Mouse (Mus musculus) right cerebral cortex, adult 2 months (tissue): ENCODE results near the gene Lck.

Experiments
- DNase-seq, 2 experiments: peaks; one replicate each; pipeline ENCODE4 v3.0.0; 2021 to 2022; ENCODE audit warnings: low spot score in 2 of 2

The Lck gene

GRCm38 (mm10) chr4:129573430-129573829 lies at the start of gene Lck:
TSS of gene Lck (minus strand) at chr4:129573641.
- no peak for DNase-seq

- no peak for DNase-seq
Measured at GRCm38 (mm10) chr4:129622803-129623535, 49.5 kb upstream of the Lck start.

GRCm38 (mm10) chr4:129622120-129622802 lies 48.8 kb upstream of the Lck start:
- no peak for DNase-seq

GRCm38 (mm10) chr4:129621283-129621841 lies 47.9 kb upstream of the Lck start:
- no peak for DNase-seq

- no peak for DNase-seq
Measured at GRCm38 (mm10) chr4:129620419-129621282, 47.2 kb upstream of the Lck start.

GRCm38 (mm10) chr4:129618786-129619691 lies 45.6 kb upstream of the Lck start, which contains the start of gene Iqcc:
TSS of gene Iqcc (minus strand) at chr4:129619099.
- peak; percentile 97 for DNase-seq

- no peak for DNase-seq
Measured at GRCm38 (mm10) chr4:129618031-129618430, 44.6 kb upstream of the Lck start.

- DNase-seq, result no peak
Measured at GRCm38 (mm10) chr4:129617121-129617641, 43.7 kb upstream of the Lck start.

GRCm38 (mm10) chr4:129616631-129617030 lies 43.2 kb upstream of the Lck start:
- no peak for DNase-seq

GRCm38 (mm10) chr4:129615801-129616290 lies 42.4 kb upstream of the Lck start:
- DNase-seq, result no peak

GRCm38 (mm10) chr4:129614093-129614492 lies 40.7 kb upstream of the Lck start, which contains the start of gene Dcdc2b:
TSS of gene Dcdc2b (minus strand) at chr4:129614257.
- DNase-seq, result no peak

- DNase-seq, result no peak
Measured at GRCm38 (mm10) chr4:129610472-129610871, 37.0 kb upstream of the Lck start.

- DNase-seq, result no peak
Measured at GRCm38 (mm10) chr4:129610026-129610425, 36.6 kb upstream of the Lck start.

GRCm38 (mm10) chr4:129609139-129609631 lies 35.7 kb upstream of the Lck start:
- DNase-seq, result no peak

GRCm38 (mm10) chr4:129608426-129609025 lies 35.1 kb upstream of the Lck start:
- DNase-seq, result peak; percentile 82 to 84

GRCm38 (mm10) chr4:129600233-129601158 lies 27.1 kb upstream of the Lck start, which contains the start of the genes Eif3i and Tmem234:
TSS of gene Eif3i (minus strand) at chr4:129600648.
TSS of gene Tmem234 (plus strand) at chr4:129600668.
- DNase-seq, result peak; percentile 80 to 83

- no peak for DNase-seq
Measured at GRCm38 (mm10) chr4:129588865-129589264, 15.4 kb upstream of the Lck start.

GRCm38 (mm10) chr4:129586943-129587342 lies 13.5 kb upstream of the Lck start:
- no peak for DNase-seq
